Mouse (Mus musculus): ENCODE results near the gene Pigs.

The Pigs gene

GRCm38 (mm10) chr11:78327634-78328511 lies at the start of gene Pigs:
Gene Pigs, plus strand, starts transcription at chr11:78328415.
- DNase-seq (ENCODE audit: low spot score in 2 of 2) = peak; percentile 87 to 93

- DNase-seq (ENCODE audit: low spot score in 2 of 2) = no peak
Measured at GRCm38 (mm10) chr11:78278853-78279252, 49.4 kb upstream of the Pigs start.

GRCm38 (mm10) chr11:78279586-78279985 lies 48.6 kb upstream of the Pigs start:
- no peak for DNase-seq (ENCODE audit: low spot score in 2 of 2)

- no peak for DNase-seq (ENCODE audit: low spot score in 2 of 2)
Measured at GRCm38 (mm10) chr11:78289146-78289763, 39.0 kb upstream of the Pigs start.

GRCm38 (mm10) chr11:78290654-78291053 lies 37.6 kb upstream of the Pigs start, which contains the start of gene BC030499:
Gene BC030499, plus strand, starts transcription at chr11:78290841.
- no peak for DNase-seq (ENCODE audit: low spot score in 2 of 2)

GRCm38 (mm10) chr11:78294585-78294984 lies 33.6 kb upstream of the Pigs start:
- DNase-seq (ENCODE audit: low spot score in 2 of 2) = no peak

- no peak for DNase-seq (ENCODE audit: low spot score in 2 of 2)
Measured at GRCm38 (mm10) chr11:78300917-78301316, 27.3 kb upstream of the Pigs start.

- peak; percentile 83 to 88 for DNase-seq (ENCODE audit: low spot score in 2 of 2)
Measured at GRCm38 (mm10) chr11:78301357-78302084, 26.7 kb upstream of the Pigs start, which contains the start of gene Spag5. Gene Spag5, plus strand, starts transcription at chr11:78301529.

- DNase-seq (ENCODE audit: low spot score in 2 of 2) = no peak
Measured at GRCm38 (mm10) chr11:78305272-78305671, 22.9 kb upstream of the Pigs start.

GRCm38 (mm10) chr11:78310861-78311511 lies 17.2 kb upstream of the Pigs start:
- no peak for DNase-seq (ENCODE audit: low spot score in 2 of 2)

GRCm38 (mm10) chr11:78313662-78314061 lies 14.6 kb upstream of the Pigs start:
- DNase-seq (ENCODE audit: low spot score in 2 of 2) = no peak

- no peak for DNase-seq (ENCODE audit: low spot score in 2 of 2)
Measured at GRCm38 (mm10) chr11:78318411-78318810, 9.8 kb upstream of the Pigs start.

- no peak for DNase-seq (ENCODE audit: low spot score in 2 of 2)
Measured at GRCm38 (mm10) chr11:78322076-78322831, 6.0 kb upstream of the Pigs start.

- peak; percentile 38 to 54 for DNase-seq (ENCODE audit: low spot score in 2 of 2)
Measured at GRCm38 (mm10) chr11:78322860-78323259, 5.4 kb upstream of the Pigs start, which contains the start of gene Aldoc. Gene Aldoc, plus strand, starts transcription at chr11:78322968.

GRCm38 (mm10) chr11:78324000-78324785 lies 4.0 kb upstream of the Pigs start:
- no peak for DNase-seq (ENCODE audit: low spot score in 2 of 2)

- no peak for DNase-seq (ENCODE audit: low spot score in 2 of 2)
Measured at GRCm38 (mm10) chr11:78324965-78325364, 3.2 kb upstream of the Pigs start.

GRCm38 (mm10) chr11:78327215-78327614 lies 1.0 kb upstream of the Pigs start:
- DNase-seq (ENCODE audit: low spot score in 2 of 2) = no peak

GRCm38 (mm10) chr11:78328512-78329056 lies 369 bp downstream of the Pigs start:
- DNase-seq (ENCODE audit: low spot score in 2 of 2) = no peak

GRCm38 (mm10) chr11:78332676-78333075 lies 4.5 kb downstream of the Pigs start:
- DNase-seq (ENCODE audit: low spot score in 2 of 2) = no peak

GRCm38 (mm10) chr11:78333992-78334391 lies 5.8 kb downstream of the Pigs start:
- no peak for DNase-seq (ENCODE audit: low spot score in 2 of 2)

Data from thymus, postnatal 10 days (tissue).